Mouse (Mus musculus) stomach, postnatal 0 days (tissue): Measurements from ENCODE around the gene Abcc3.

Experiments used
- CTCF ChIP-seq: IDR thresholded peaks from 2 replicates; pipeline ENCODE4 v1.5.1; 2016; ENCODE audit warnings: antibody characterized with exemption, low read depth, mild to moderate bottlenecking, moderate library complexity
- EP300 ChIP-seq: optimal IDR thresholded peaks from 2 replicates; pipeline ENCODE3; 2016; ENCODE audit warnings: antibody characterized with exemption

DNA sequence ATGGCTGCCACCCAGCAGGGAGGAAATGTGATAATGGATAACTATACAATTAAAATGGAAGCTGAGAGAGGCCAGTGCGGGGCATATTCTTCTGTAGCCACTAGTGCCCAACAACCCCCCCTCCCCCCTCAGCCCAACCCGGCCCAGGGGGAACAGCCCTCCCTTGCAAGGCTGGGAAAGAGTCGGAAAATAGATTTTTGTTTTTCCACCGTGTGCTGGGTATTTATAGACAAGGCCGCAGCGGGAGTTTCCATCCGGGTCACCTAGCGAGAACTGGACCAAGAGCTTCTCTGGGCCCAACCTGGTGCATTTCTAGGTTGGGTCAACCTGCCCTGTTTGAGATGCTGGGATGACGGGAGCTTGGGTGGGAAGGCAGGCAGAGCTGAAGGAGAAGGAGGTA lies 49.0 kb upstream of the Abcc3 start:
- TF ChIP-seq CTCF (no peak), EP300 (no peak)
